Mouse (Mus musculus): Measurements from ENCODE around the gene Toe1.
"Not testable (repeated sequence)": the region's sequence is repeated elsewhere in the genome, so short reads cannot be mapped to it uniquely, and the experiment has no call there.

The Toe1 gene

GRCm38 (mm10) chr4:116807197-116808129 is at the start of gene Toe1, which contains the start of gene Mutyh:
Gene Toe1, minus strand, starts transcription at chr4:116807640.
Gene Mutyh, plus strand, starts transcription at chr4:116807723.
- peaks cover 67% of the 10 kb centered on the region for H3K36me3 ChIP-seq (ENCODE audit: insufficient read depth, low read length)
- no peaks in the 10 kb centered on the region for H3K27me3 ChIP-seq (ENCODE audit: insufficient read depth, low read length)
- TF ChIP-seq POU5F1 (IDR thresholded peaks at IDR 0.05; ENCODE audit: borderline replicate concordance, low read length) (no peak), NANOG (IDR thresholded peaks at IDR 0.05; ENCODE audit: borderline replicate concordance, low read length) (no peak), CTCF (conservative IDR thresholded peaks at IDR 0.05; ENCODE audit: low read length) (no peak)
- H3K4me3 ChIP-seq (replicated peaks; ENCODE audit: low read length), result peak within 1 kb of the TSS; percentile 94
- peaks cover 78% of the 10 kb centered on the region for H3K4me1 ChIP-seq (replicated peaks; ENCODE audit: low read depth, low read length)
- H3K9me3 ChIP-seq (ENCODE audit: low read length), result no peaks in the 10 kb centered on the region

GRCm38 (mm10) chr4:116857203-116857602 is 49.8 kb upstream of the Toe1 start:
- no peaks in the 10 kb centered on the region for H3K36me3 ChIP-seq (ENCODE audit: insufficient read depth, low read length)
- H3K9me3 ChIP-seq (ENCODE audit: low read length), result no peaks in the 10 kb centered on the region
- peaks cover 6% of the 10 kb centered on the region; the same call in 1 of the 2 replicates for H3K27me3 ChIP-seq (ENCODE audit: insufficient read depth, low read length)
- no peak overlapping the region for H3K4me3 ChIP-seq (replicated peaks; ENCODE audit: low read length)
- no peaks in the 10 kb centered on the region for H3K4me1 ChIP-seq (replicated peaks; ENCODE audit: low read depth, low read length)
- TF ChIP-seq CTCF (conservative IDR thresholded peaks at IDR 0.05; ENCODE audit: low read length) (no peak), POU5F1 (IDR thresholded peaks at IDR 0.05; ENCODE audit: borderline replicate concordance, low read length) (no peak), NANOG (IDR thresholded peaks at IDR 0.05; ENCODE audit: borderline replicate concordance, low read length) (no peak)

GRCm38 (mm10) chr4:116854286-116854685 is 46.8 kb upstream of the Toe1 start:
- H3K9me3 ChIP-seq (ENCODE audit: low read length), result no peaks in the 10 kb centered on the region
- H3K36me3 ChIP-seq (ENCODE audit: insufficient read depth, low read length), result no peaks in the 10 kb centered on the region
- no peak for TF ChIP-seq CTCF (conservative IDR thresholded peaks at IDR 0.05; ENCODE audit: low read length)
- no peak for TF ChIP-seq NANOG (IDR thresholded peaks at IDR 0.05; ENCODE audit: borderline replicate concordance, low read length)
- TF ChIP-seq POU5F1 (IDR thresholded peaks at IDR 0.05; ENCODE audit: borderline replicate concordance, low read length), result no peak
- H3K4me3 ChIP-seq (replicated peaks; ENCODE audit: low read length), result no peak overlapping the region
- peaks cover 4% of the 10 kb centered on the region; the same call in 1 of the 2 replicates for H3K27me3 ChIP-seq (ENCODE audit: insufficient read depth, low read length)
- no peaks in the 10 kb centered on the region for H3K4me1 ChIP-seq (replicated peaks; ENCODE audit: low read depth, low read length)

GRCm38 (mm10) chr4:116849901-116850300 is 42.5 kb upstream of the Toe1 start:
- Histone ChIP-seq H3K4me3 (replicated peaks; ENCODE audit: low read length) (no peak overlapping the region), H3K36me3 (ENCODE audit: insufficient read depth, low read length) (no peaks in the 10 kb centered on the region), H3K27me3 (ENCODE audit: insufficient read depth, low read length) (peaks cover 8% of the 10 kb centered on the region; the same call in 1 of the 2 replicates), H3K9me3 (ENCODE audit: low read length) (no peaks in the 10 kb centered on the region), H3K4me1 (replicated peaks; ENCODE audit: low read depth, low read length) (no peaks in the 10 kb centered on the region)
- TF ChIP-seq POU5F1 (IDR thresholded peaks at IDR 0.05; ENCODE audit: borderline replicate concordance, low read length) (no peak), NANOG (IDR thresholded peaks at IDR 0.05; ENCODE audit: borderline replicate concordance, low read length) (no peak), CTCF (conservative IDR thresholded peaks at IDR 0.05; ENCODE audit: low read length) (no peak)

GRCm38 (mm10) chr4:116844324-116844723 is 36.9 kb upstream of the Toe1 start:
- peaks cover 10% of the 10 kb centered on the region for H3K4me1 ChIP-seq (replicated peaks; ENCODE audit: low read depth, low read length)
- H3K36me3 ChIP-seq (ENCODE audit: insufficient read depth, low read length), result no peaks in the 10 kb centered on the region
- no peak overlapping the region for H3K4me3 ChIP-seq (replicated peaks; ENCODE audit: low read length)
- H3K27me3 ChIP-seq (ENCODE audit: insufficient read depth, low read length), result peaks cover 26% of the 10 kb centered on the region
- peak; percentile 79 for TF ChIP-seq CTCF (conservative IDR thresholded peaks at IDR 0.05; ENCODE audit: low read length)
- TF ChIP-seq POU5F1 (IDR thresholded peaks at IDR 0.05; ENCODE audit: borderline replicate concordance, low read length), result no peak
- H3K9me3 ChIP-seq (ENCODE audit: low read length), result no peaks in the 10 kb centered on the region

- Histone ChIP-seq H3K36me3 (ENCODE audit: insufficient read depth, low read length) (no peaks in the 10 kb centered on the region), H3K4me3 (replicated peaks; ENCODE audit: low read length) (no peak overlapping the region), H3K9me3 (ENCODE audit: low read length) (no peaks in the 10 kb centered on the region), H3K4me1 (replicated peaks; ENCODE audit: low read depth, low read length) (peaks cover 20% of the 10 kb centered on the region), H3K27me3 (ENCODE audit: insufficient read depth, low read length) (peaks cover 29% of the 10 kb centered on the region)
- TF ChIP-seq NANOG (IDR thresholded peaks at IDR 0.05; ENCODE audit: borderline replicate concordance, low read length), result no peak
- no peak for TF ChIP-seq CTCF (conservative IDR thresholded peaks at IDR 0.05; ENCODE audit: low read length)
- TF ChIP-seq POU5F1 (IDR thresholded peaks at IDR 0.05; ENCODE audit: borderline replicate concordance, low read length), result no peak
Measured at GRCm38 (mm10) chr4:116840841-116841240, 33.4 kb upstream of the Toe1 start.

GRCm38 (mm10) chr4:116840096-116840495 is 32.7 kb upstream of the Toe1 start:
- H3K9me3 ChIP-seq (ENCODE audit: low read length); H3K36me3 ChIP-seq (ENCODE audit: insufficient read depth, low read length): not testable (repeated sequence)
- H3K4me3 ChIP-seq (replicated peaks; ENCODE audit: low read length), result peak overlapping the region; percentile 63
- peaks cover 20% of the 10 kb centered on the region for H3K4me1 ChIP-seq (replicated peaks; ENCODE audit: low read depth, low read length)
- peaks cover 29% of the 10 kb centered on the region for H3K27me3 ChIP-seq (ENCODE audit: insufficient read depth, low read length)

- Histone ChIP-seq H3K27me3 (ENCODE audit: insufficient read depth, low read length) (peaks cover 29% of the 10 kb centered on the region), H3K9me3 (ENCODE audit: low read length) (no peaks in the 10 kb centered on the region)
- no peak for TF ChIP-seq POU5F1 (IDR thresholded peaks at IDR 0.05; ENCODE audit: borderline replicate concordance, low read length)
- TF ChIP-seq NANOG (IDR thresholded peaks at IDR 0.05; ENCODE audit: borderline replicate concordance, low read length), result no peak
- TF ChIP-seq CTCF (conservative IDR thresholded peaks at IDR 0.05; ENCODE audit: low read length), result no peak
Measured at GRCm38 (mm10) chr4:116838999-116839398, 31.6 kb upstream of the Toe1 start.

GRCm38 (mm10) chr4:116830070-116830368 is 22.6 kb upstream of the Toe1 start:
- Histone ChIP-seq H3K4me1 (replicated peaks; ENCODE audit: low read depth, low read length) (peaks cover 31% of the 10 kb centered on the region), H3K27me3 (ENCODE audit: insufficient read depth, low read length) (no peaks in the 10 kb centered on the region), H3K9me3 (ENCODE audit: low read length) (no peaks in the 10 kb centered on the region), H3K36me3 (ENCODE audit: insufficient read depth, low read length) (no peaks in the 10 kb centered on the region), H3K4me3 (replicated peaks; ENCODE audit: low read length) (no peak overlapping the region)
- TF ChIP-seq NANOG (IDR thresholded peaks at IDR 0.05; ENCODE audit: borderline replicate concordance, low read length), result no peak
- TF ChIP-seq POU5F1 (IDR thresholded peaks at IDR 0.05; ENCODE audit: borderline replicate concordance, low read length), result no peak
- TF ChIP-seq CTCF (conservative IDR thresholded peaks at IDR 0.05; ENCODE audit: low read length), result no peak

More at GRCm38 (mm10) chr4:116838999-116839398, 31.6 kb upstream of the Toe1 start:
- no peak overlapping the region; the same call in 1 of the 2 replicates for H3K4me3 ChIP-seq (replicated peaks; ENCODE audit: low read length)
- peaks cover 20% of the 10 kb centered on the region for H3K4me1 ChIP-seq (replicated peaks; ENCODE audit: low read depth, low read length)
- no peaks in the 10 kb centered on the region for H3K36me3 ChIP-seq (ENCODE audit: insufficient read depth, low read length)
